In genomic region chr14:56468145-56468544, GRCm38 (mm10) we compare ENCODE assay signal across 10 mouse cellular contexts.
DNase-seq lines count a peak whose midpoint lies in the region; ATAC-seq and TF ChIP-seq lines count a peak whose summit lies in the region.
"Had no signal": no experiment of that assay in that cellular context is flagged by ENCODE, and none has a peak within 500 bp of the region (broad histone marks: within the 10 kb centered on the region; RNA-seq: fewer than 3 reads in every experiment).

No protein-coding gene starts in this region.

- H3K4me2 ChIP-seq in heart, postnatal 0 days (ENCODE audit: low read depth, low read length): no peak overlapping the region
- no peak overlapping the region for H3K4me2 ChIP-seq in embryonic facial prominence, embryonic 14.5 days (ENCODE audit: low read depth, low read length)
- no peak overlapping the region for H3K4me2 ChIP-seq in stomach, postnatal 0 days (replicated peaks; ENCODE audit: low read depth)
- H3K4me2 ChIP-seq: limb, embryonic 13.5 days had no signal

- TF ChIP-seq CTCF in heart, postnatal 0 days (IDR thresholded peaks at IDR 0.05; ENCODE audit: low read depth): peak; percentile 34
- peak; percentile 66 for TF ChIP-seq CTCF in stomach, postnatal 0 days (IDR thresholded peaks at IDR 0.05; ENCODE audit: low read depth)
- no peak for TF ChIP-seq CTCF in thymus, adult 2 months (IDR thresholded peaks at IDR 0.05; ENCODE audit: borderline replicate concordance, control insufficient read depth, extremely low read depth, insufficient read depth, low read length, poor library complexity)

- DNase-seq in heart, postnatal 0 days (ENCODE audit: low spot score): no peak
- DNase-seq in heart, adult 9 months (ENCODE audit: low spot score in 2 of 2): no peak
- peak; percentile 10 for DNase-seq in thymus, postnatal 14 days
- no peak for DNase-seq in thymus, postnatal 10 days (ENCODE audit: low spot score in 2 of 2)
- DNase-seq in embryonic facial prominence, embryonic 14.5 days (ENCODE audit: low spot score): peak; percentile 16
- no peak for DNase-seq in stomach, postnatal 0 days (ENCODE audit: low spot score)
- no peak for DNase-seq in right cerebral cortex, adult 18-20 months
- no peak for DNase-seq in thymus, adult 2 months

- no peak overlapping the region for H3K9ac ChIP-seq in heart, postnatal 0 days (replicated peaks; ENCODE audit: low read depth, low read length)
- no peak overlapping the region for H3K9ac ChIP-seq in embryonic facial prominence, embryonic 14.5 days (ENCODE audit: low read depth, low read length)
- no peak overlapping the region for H3K9ac ChIP-seq in stomach, postnatal 0 days (ENCODE audit: low read length)
- H3K9ac ChIP-seq: limb, embryonic 13.5 days had no signal

- no peaks in the 10 kb centered on the region for H3K36me3 ChIP-seq in heart, postnatal 0 days (replicated peaks; ENCODE audit: control insufficient read depth, insufficient read depth, low read length)
- H3K36me3 ChIP-seq in embryonic facial prominence, embryonic 14.5 days (ENCODE audit: control insufficient read depth, insufficient read depth, low read length): no peaks in the 10 kb centered on the region
- H3K36me3 ChIP-seq in stomach, postnatal 0 days (ENCODE audit: control insufficient read depth, insufficient read depth, low read length): no peaks in the 10 kb centered on the region
- H3K36me3 ChIP-seq in thymus, adult 2 months (ENCODE audit: control insufficient read depth, insufficient read depth, low read length): no peaks in the 10 kb centered on the region
- H3K36me3 ChIP-seq: heart, embryonic 10.5 days; limb, embryonic 13.5 days had no signal

- no peaks in the 10 kb centered on the region for H3K4me1 ChIP-seq in heart, postnatal 0 days (ENCODE audit: control insufficient read depth, insufficient read depth)
- no peaks in the 10 kb centered on the region for H3K4me1 ChIP-seq in embryonic facial prominence, embryonic 14.5 days (ENCODE audit: control insufficient read depth, insufficient read depth, low read length)
- no peaks in the 10 kb centered on the region for H3K4me1 ChIP-seq in stomach, postnatal 0 days (replicated peaks; ENCODE audit: control insufficient read depth, insufficient read depth)
- H3K4me1 ChIP-seq in thymus, adult 2 months (replicated peaks; ENCODE audit: control insufficient read depth, insufficient read depth, low read length): no peaks in the 10 kb centered on the region
- H3K4me1 ChIP-seq: heart, embryonic 10.5 days; limb, embryonic 13.5 days had no signal

- H3K4me3 ChIP-seq in heart, postnatal 0 days (ENCODE audit: low read depth, low read length): no peak overlapping the region
- no peak overlapping the region for H3K4me3 ChIP-seq in embryonic facial prominence, embryonic 14.5 days (ENCODE audit: low read depth, low read length)
- no peak overlapping the region for H3K4me3 ChIP-seq in stomach, postnatal 0 days (ENCODE audit: low read depth, low read length)
- no peak overlapping the region for H3K4me3 ChIP-seq in thymus, adult 2 months (ENCODE audit: control insufficient read depth, insufficient read depth, low read length)
- H3K4me3 ChIP-seq: heart, embryonic 10.5 days; limb, embryonic 13.5 days had no signal

- no peaks in the 10 kb centered on the region for H3K9me3 ChIP-seq in heart, postnatal 0 days (replicated peaks; ENCODE audit: control insufficient read depth, low read length)
- H3K9me3 ChIP-seq in embryonic facial prominence, embryonic 14.5 days (ENCODE audit: control insufficient read depth, low read length): no peaks in the 10 kb centered on the region
- H3K9me3 ChIP-seq in stomach, postnatal 0 days (ENCODE audit: control insufficient read depth, low read length): no peaks in the 10 kb centered on the region
- H3K9me3 ChIP-seq: heart, embryonic 10.5 days; limb, embryonic 13.5 days had no signal

- TF ChIP-seq EP300 in heart, postnatal 0 days (IDR thresholded peaks at IDR 0.05; ENCODE audit: low read depth): no peak
- no peak for TF ChIP-seq EP300 in stomach, postnatal 0 days (optimal IDR thresholded peaks at IDR 0.05)

- no peak overlapping the region for H3K27ac ChIP-seq in heart, postnatal 0 days (ENCODE audit: low read depth)
- H3K27ac ChIP-seq in embryonic facial prominence, embryonic 14.5 days (replicated peaks; ENCODE audit: low read depth, low read length): no peak overlapping the region
- H3K27ac ChIP-seq in stomach, postnatal 0 days (replicated peaks): no peak overlapping the region
- no peak overlapping the region for H3K27ac ChIP-seq in thymus, adult 2 months (ENCODE audit: control insufficient read depth, insufficient read depth, low read length)
- H3K27ac ChIP-seq: heart, embryonic 10.5 days; limb, embryonic 13.5 days had no signal

- no peaks in the 10 kb centered on the region for H3K27me3 ChIP-seq in heart, postnatal 0 days (ENCODE audit: control insufficient read depth, insufficient read depth, low read length)
- no peaks in the 10 kb centered on the region for H3K27me3 ChIP-seq in embryonic facial prominence, embryonic 14.5 days (replicated peaks; ENCODE audit: control insufficient read depth, insufficient read depth, low read length)
- H3K27me3 ChIP-seq in stomach, postnatal 0 days (ENCODE audit: control insufficient read depth, insufficient read depth, low read length): no peaks in the 10 kb centered on the region
- no peaks in the 10 kb centered on the region for H3K27me3 ChIP-seq in thymus, adult 2 months (ENCODE audit: control insufficient read depth, insufficient read depth, low read length)
- H3K27me3 ChIP-seq: limb, embryonic 13.5 days had no signal

- no peak for TF ChIP-seq POLR2A in thymus, adult 2 months (IDR thresholded peaks at IDR 0.05; ENCODE audit: control insufficient read depth, extremely low read depth, insufficient read depth, low read length, poor library complexity)

- 31% methylated on average over 1 of the region's 1 CpGs for WGBS in heart, postnatal 0 days
- 44% methylated on average over 1 of the region's 1 CpGs for WGBS in embryonic facial prominence, embryonic 14.5 days
- 34% methylated on average over 1 of the region's 1 CpGs for WGBS in stomach, postnatal 0 days
- WGBS in thymus, adult 2 months: 60% methylated on average over 1 of the region's 1 CpGs

- no peak for ATAC-seq in heart, postnatal 0 days (ENCODE audit: insufficient read depth, low read depth)
- no peak for ATAC-seq in embryonic facial prominence, embryonic 14.5 days (ENCODE audit: low read depth)
- ATAC-seq in stomach, postnatal 0 days (ENCODE audit: low FRiP score, low TSS enrichment): no peak

Comparison
In these comparisons a context has a peak if more than half of its experiments do, and no peak if none do; other contexts are left out.
1. DNase-seq: peak in thymus, postnatal 14 days (single experiment) and embryonic facial prominence, embryonic 14.5 days (single experiment); none in heart, postnatal 0 days (single experiment), heart, adult 9 months (0 of 2), thymus, postnatal 10 days (0 of 2), stomach, postnatal 0 days (single experiment), right cerebral cortex, adult 18-20 months (single experiment) and thymus, adult 2 months (single experiment).